Mouse (Mus musculus) ovary, adult 18-20 months (tissue): ENCODE results near the gene Tmsb4x.

Source experiments
- DNase-seq: peaks from one replicate; pipeline ENCODE4 v3.0.0; 2022; ENCODE audit warnings: low spot score, mixed read lengths

The Tmsb4x gene

GRCm38 (mm10) chrX:167208978-167209754, at the start of gene Tmsb4x:
TSS of gene Tmsb4x (minus strand) at chrX:167209315.
- peak; percentile 68 for DNase-seq

- DNase-seq: no peak
Observed at GRCm38 (mm10) chrX:167241736-167242135, 32.6 kb upstream of the Tmsb4x start.

GRCm38 (mm10) chrX:167239293-167239921, 30.3 kb upstream of the Tmsb4x start:
- DNase-seq: no peak

GRCm38 (mm10) chrX:167233104-167233687, 24.1 kb upstream of the Tmsb4x start:
- no peak for DNase-seq

GRCm38 (mm10) chrX:167231150-167231549, 22.0 kb upstream of the Tmsb4x start:
- DNase-seq: no peak

GRCm38 (mm10) chrX:167229819-167230218, 20.7 kb upstream of the Tmsb4x start:
- DNase-seq: no peak

GRCm38 (mm10) chrX:167229206-167229605, 20.1 kb upstream of the Tmsb4x start:
- DNase-seq: no peak

- DNase-seq: no peak
Observed at GRCm38 (mm10) chrX:167227756-167228155, 18.6 kb upstream of the Tmsb4x start.

GRCm38 (mm10) chrX:167227138-167227537, 18.0 kb upstream of the Tmsb4x start:
- no peak for DNase-seq

- DNase-seq: no peak
Observed at GRCm38 (mm10) chrX:167226570-167226969, 17.5 kb upstream of the Tmsb4x start.

- DNase-seq: no peak
Observed at GRCm38 (mm10) chrX:167212707-167213106, 3.6 kb upstream of the Tmsb4x start.

GRCm38 (mm10) chrX:167211871-167212555, 2.9 kb upstream of the Tmsb4x start:
- DNase-seq: no peak

- DNase-seq: no peak
Observed at GRCm38 (mm10) chrX:167210319-167210728, 1.2 kb upstream of the Tmsb4x start.

- DNase-seq: no peak
Observed at GRCm38 (mm10) chrX:167209828-167210227, 713 bp upstream of the Tmsb4x start.

GRCm38 (mm10) chrX:167208506-167208820, 652 bp downstream of the Tmsb4x start:
- DNase-seq: no peak

GRCm38 (mm10) chrX:167207741-167208505, 1.2 kb downstream of the Tmsb4x start:
- no peak for DNase-seq

GRCm38 (mm10) chrX:167205813-167206520, 3.1 kb downstream of the Tmsb4x start:
- DNase-seq: no peak

- no peak for DNase-seq
Observed at GRCm38 (mm10) chrX:167201365-167201764, 7.8 kb downstream of the Tmsb4x start.

GRCm38 (mm10) chrX:167195228-167195649, 13.9 kb downstream of the Tmsb4x start:
- no peak for DNase-seq

GRCm38 (mm10) chrX:167186306-167186705, 22.8 kb downstream of the Tmsb4x start:
- no peak for DNase-seq

- no peak for DNase-seq
Observed at GRCm38 (mm10) chrX:167183535-167183934, 25.6 kb downstream of the Tmsb4x start.
